Mouse (Mus musculus) kidney, embryonic 15.5 days (tissue): ENCODE results near the gene Polr2l. TPM values are rescaled to one million over a fixed set of nuclear protein-coding genes. Genes with fewer than 3 reads are reported as not detected.

ENCODE experiments used
- ATAC-seq: fragments of 200-750 bp; cut with Nextera tagmentation; replicated peaks from 2 replicates; pipeline ENCODE4 v1.8.0; 2017; ENCODE audit warnings: moderate TSS enrichment; ENCODE audit not compliant: low FRiP score
- H3K27ac ChIP-seq: fragments of 300-500 bp; sonication (generic); 2 replicates; pipeline ENCODE4 v1.5.1; 2015; ENCODE audit warnings: mild to moderate bottlenecking, inconsistent platforms
- H3K27me3 ChIP-seq: fragments of 300-500 bp; sonication (generic); 2 replicates; pipeline ENCODE4 v1.6.1; 2015; ENCODE audit warnings: inconsistent platforms
- H3K36me3 ChIP-seq: fragments of 300-500 bp; sonication (generic); 2 replicates; pipeline ENCODE4 v1.6.1; 2015; ENCODE audit warnings: inconsistent platforms
- H3K4me1 ChIP-seq: fragments of 300-500 bp; sonication (generic); 2 replicates; pipeline ENCODE4 v1.6.1; 2015; ENCODE audit warnings: inconsistent platforms
- H3K4me2 ChIP-seq: fragments of 300-500 bp; sonication (generic); 2 replicates; pipeline ENCODE4 v1.6.1; 2015; ENCODE audit warnings: moderate library complexity, mild to moderate bottlenecking, inconsistent platforms
- H3K4me3 ChIP-seq: fragments of 300-500 bp; sonication (generic); replicated peaks from 2 replicates; pipeline ENCODE4 v1.5.1; 2015; ENCODE audit warnings: mild to moderate bottlenecking, inconsistent platforms
- H3K9ac ChIP-seq: fragments of 300-500 bp; sonication (generic); 2 replicates; pipeline ENCODE4 v1.6.1; 2015; ENCODE audit warnings: mild to moderate bottlenecking, inconsistent platforms
- H3K9me3 ChIP-seq: fragments of 300-500 bp; sonication (generic); replicated peaks from 2 replicates; pipeline ENCODE4 v1.6.1; 2016; ENCODE audit warnings: inconsistent platforms
- WGBS: fragments of 180-500 bp; shearing (Covaris S2); methylation state at CpG from one replicate; pipeline ENCODE4 v1.1.7; 2015; ENCODE audit warnings: mixed read lengths; 5-methylcytosine and 5-hydroxymethylcytosine counted together
- polyA plus RNA-seq: library from polyadenylated mRNA; unstranded; fragments of >200 nt; fragmentation: Nextera tagmentation; extraction: Ambion mirVana; gene quantifications from 2 replicates; pipeline ENCODE4 v1.2.1, GENCODE M21; 2015

Gene Polr2l
- polyA plus RNA-seq, 1 experiment from 2014 or later, result 78.7 TPM

DNA sequence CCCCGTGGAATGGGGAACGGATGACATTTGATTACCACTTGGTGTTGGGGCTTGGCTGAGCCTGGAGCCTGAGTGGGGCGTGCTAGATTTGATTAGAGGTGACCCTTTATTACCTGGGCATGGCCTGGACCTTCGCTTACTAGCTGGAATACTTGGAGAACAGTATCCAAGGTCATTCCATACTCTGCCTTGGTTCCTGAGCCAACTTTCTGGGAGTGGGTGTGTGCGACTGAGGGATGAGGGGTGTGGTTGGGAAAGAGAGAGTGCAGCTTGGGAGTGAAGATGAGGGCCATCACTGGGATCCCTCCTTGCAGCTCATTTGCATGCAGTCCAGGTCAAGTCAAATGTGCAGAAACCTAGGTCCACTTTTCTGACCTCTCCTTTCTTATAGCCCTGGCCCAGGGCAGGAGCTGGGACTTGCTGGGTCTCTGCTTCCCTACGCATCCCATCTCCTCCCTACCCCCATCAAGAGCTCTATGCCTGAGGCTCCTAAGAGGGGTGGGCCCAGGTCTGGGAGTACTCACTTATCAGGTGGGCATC, 8.3 kb upstream of the Polr2l start:
- no peak overlapping the region for H3K4me3 ChIP-seq

DNA sequence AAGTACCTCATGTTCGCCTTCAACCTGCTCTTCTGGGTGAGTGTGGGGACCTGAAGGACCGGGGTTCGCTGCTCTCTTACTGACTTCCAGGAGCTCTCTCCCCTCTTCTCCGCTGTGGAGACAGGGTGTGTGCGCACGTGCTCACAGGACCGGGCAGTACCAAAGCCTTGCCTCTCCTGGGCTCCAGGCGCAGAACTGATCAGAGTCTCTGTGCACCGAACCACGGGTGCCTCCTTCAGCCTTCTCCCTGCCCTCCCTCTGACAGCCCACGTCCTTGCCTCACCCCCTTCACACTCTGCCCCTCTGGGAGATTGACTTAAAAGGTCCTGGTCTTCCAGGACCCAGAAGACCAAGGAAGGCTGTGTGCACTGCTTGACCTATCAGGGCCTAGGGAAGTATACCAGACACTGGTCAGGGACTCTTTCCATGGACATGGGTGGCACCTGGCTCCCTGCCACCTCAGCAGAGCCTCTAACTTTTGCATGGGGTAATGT, 7.6 kb upstream of the Polr2l start:
- H3K4me1 ChIP-seq, result peaks cover 44% of the 10 kb centered on the region
- ATAC-seq, result peak; percentile 7
- peak overlapping the region; percentile 99 for H3K4me2 ChIP-seq
- H3K27me3 ChIP-seq, result peaks cover 16% of the 10 kb centered on the region
- 0 out of 2 replicates have a peak, but pooled peaks cover 4% of the 10 kb centered on the region for H3K36me3 ChIP-seq
- H3K27ac ChIP-seq, result no peak overlapping the region
- H3K9me3 ChIP-seq, result no peaks in the 10 kb centered on the region
- peak overlapping the region; percentile 64 for H3K4me3 ChIP-seq
- H3K9ac ChIP-seq, result peak overlapping the region; percentile 55
- 16% methylated on average over 11 of the region's 11 CpGs for WGBS

More for the DNA sequence above, 8.3 kb upstream of the Polr2l start:
- peaks cover 16% of the 10 kb centered on the region for H3K27me3 ChIP-seq
- ATAC-seq, result no peak
- H3K9me3 ChIP-seq, result no peaks in the 10 kb centered on the region
- H3K36me3 ChIP-seq, result 0 out of 2 replicates have a peak, but pooled peaks cover 4% of the 10 kb centered on the region
- WGBS, result 82% methylated on average over 6 of the region's 6 CpGs
- no peak overlapping the region for H3K9ac ChIP-seq
- H3K4me2 ChIP-seq, result no peak overlapping the region
- H3K27ac ChIP-seq, result no peak overlapping the region
- peaks cover 38% of the 10 kb centered on the region for H3K4me1 ChIP-seq

DNA sequence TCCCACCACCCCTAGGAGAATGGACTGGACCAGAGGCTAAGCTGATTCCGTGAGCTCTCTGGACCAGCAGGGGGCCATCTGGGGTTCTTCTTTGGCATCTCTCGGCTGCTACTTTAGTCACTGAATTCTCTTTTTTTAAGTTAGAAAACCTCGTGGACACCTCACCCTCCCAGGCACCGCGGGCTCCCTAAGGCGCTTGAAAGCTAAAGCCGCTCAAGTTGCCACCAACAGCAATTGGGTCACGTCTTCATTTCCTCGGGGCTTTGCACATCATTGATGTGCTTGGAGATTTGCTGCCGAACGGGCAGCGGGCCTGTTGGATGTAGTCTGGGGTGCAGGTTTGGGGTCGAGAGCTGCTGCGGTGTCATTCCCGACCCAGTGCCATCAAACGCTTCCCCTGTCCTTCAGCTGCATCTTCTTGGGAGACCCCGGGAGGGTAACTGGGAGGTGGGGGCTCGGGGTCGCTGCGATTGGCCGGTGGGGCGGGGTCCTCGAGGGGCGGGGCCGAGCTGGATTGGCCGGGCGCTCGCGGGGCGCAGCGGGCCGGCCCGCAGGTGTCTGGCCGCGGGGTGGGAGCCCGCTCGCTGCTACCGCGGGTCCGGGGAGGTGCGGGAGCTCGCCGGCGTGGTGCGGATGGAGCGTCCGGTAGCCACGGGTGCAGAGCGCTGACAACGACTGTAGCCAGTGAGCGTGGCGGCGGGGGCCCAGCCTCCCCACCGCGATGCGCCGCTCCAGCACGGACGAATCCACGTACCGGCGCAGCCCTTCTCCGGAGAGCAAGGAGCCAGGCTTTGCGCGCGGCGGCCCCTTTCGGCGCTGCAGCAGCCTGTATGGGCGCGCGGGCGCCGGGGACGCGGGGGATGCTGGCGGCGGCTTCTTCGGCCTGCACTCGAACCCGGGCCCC, 6.8 kb upstream of the Polr2l start:
- Histone ChIP-seq H3K4me1 (peaks cover 52% of the 10 kb centered on the region), H3K27me3 (peaks cover 16% of the 10 kb centered on the region), H3K27ac (no peak overlapping the region), H3K4me2 (peak overlapping the region; percentile 99), H3K4me3 (peak overlapping the region; percentile 64), H3K36me3 (0 out of 2 replicates have a peak, but pooled peaks cover 4% of the 10 kb centered on the region), H3K9me3 (no peaks in the 10 kb centered on the region), H3K9ac (peak overlapping the region; percentile 55)
- WGBS, result under 1% methylated on average over 71 of the region's 81 CpGs
- ATAC-seq, result no peak

- H3K9me3 ChIP-seq, result no peaks in the 10 kb centered on the region
- no peak overlapping the region for H3K9ac ChIP-seq
- H3K36me3 ChIP-seq, result no peaks in the 10 kb centered on the region
- peak overlapping the region; percentile 99 for H3K4me2 ChIP-seq
- H3K4me1 ChIP-seq, result peaks cover 60% of the 10 kb centered on the region
- peak overlapping the region; percentile 64 for H3K4me3 ChIP-seq
- H3K27me3 ChIP-seq, result peaks cover 16% of the 10 kb centered on the region
- H3K27ac ChIP-seq, result no peak overlapping the region
- peak; percentile 24 for ATAC-seq
- WGBS, result 8% methylated on average over 10 of the region's 10 CpGs
Observed at GRCm38 (mm10) chr7:141480842-141481497, 6.0 kb upstream of the Polr2l start.

GRCm38 (mm10) chr7:141478270-141478748, 3.4 kb upstream of the Polr2l start:
- Histone ChIP-seq H3K9me3 (no peaks in the 10 kb centered on the region), H3K27me3 (peaks cover 14% of the 10 kb centered on the region), H3K4me2 (peak overlapping the region; percentile 92), H3K4me1 (peaks cover 72% of the 10 kb centered on the region), H3K36me3 (no peaks in the 10 kb centered on the region), H3K9ac (0 out of 2 replicates have a peak overlapping the region, but pooled peaks have one; percentile 21), H3K27ac (peak overlapping the region; percentile 97), H3K4me3 (0 out of 2 replicates have a peak overlapping the region, but pooled peaks have one; percentile 8)
- ATAC-seq, result no peak
- 65% methylated on average over 5 of the region's 5 CpGs for WGBS

DNA sequence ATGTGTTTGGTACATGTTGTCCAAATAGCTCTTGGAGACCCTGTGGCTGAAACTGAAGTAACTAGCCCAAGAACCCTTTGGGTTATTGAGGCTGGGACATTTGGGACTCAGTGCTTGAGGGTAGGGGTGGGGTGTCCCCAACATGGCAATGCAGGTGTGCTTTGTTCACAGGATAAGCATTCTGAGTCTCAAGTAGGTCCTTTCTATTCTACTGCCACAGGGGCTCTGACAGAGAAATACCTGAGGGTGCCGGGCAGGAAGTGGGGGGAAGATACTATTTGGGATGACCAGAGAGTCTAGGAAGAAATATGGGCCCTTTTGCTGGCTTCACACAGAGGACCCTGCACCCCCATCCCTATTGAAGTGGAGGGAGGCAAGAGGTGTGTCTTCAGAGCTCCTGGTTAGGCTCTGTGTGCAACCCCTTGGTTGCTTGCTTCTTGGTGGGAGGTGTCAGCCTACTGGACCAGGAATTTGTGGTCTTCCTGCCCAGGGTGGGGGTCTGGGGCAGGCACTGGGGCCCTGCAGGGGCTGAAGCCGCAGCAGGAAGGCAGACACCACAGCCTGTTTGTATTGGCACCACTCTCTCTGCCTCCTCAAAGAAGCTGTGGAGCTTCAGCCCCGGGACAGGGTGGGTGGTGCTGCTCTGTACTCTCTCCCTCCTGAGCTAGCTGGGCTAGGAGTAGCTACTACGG, 2.8 kb upstream of the Polr2l start:
- peaks cover 73% of the 10 kb centered on the region for H3K4me1 ChIP-seq
- peak overlapping the region; percentile 66; the same call in 1 of the 2 replicates for H3K9ac ChIP-seq

DNA sequence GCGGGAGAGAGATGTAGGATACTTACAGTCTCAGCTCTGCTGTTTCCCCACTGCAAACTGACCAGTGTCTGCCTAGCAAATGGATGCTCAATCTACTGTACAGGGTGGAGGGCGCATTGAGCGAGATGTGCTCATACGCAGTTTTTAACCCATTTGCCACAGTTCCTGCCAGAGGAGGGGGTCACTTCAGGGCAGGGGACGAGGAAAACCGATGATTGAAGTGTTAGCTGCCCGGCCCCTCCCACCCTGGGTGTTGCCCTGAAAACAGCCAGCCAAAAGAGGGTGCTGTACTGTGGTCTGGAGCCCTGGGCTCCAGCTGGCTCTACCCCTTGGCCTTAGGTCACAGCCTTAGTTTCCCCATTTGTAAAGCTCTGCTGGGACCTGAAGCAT, 2.0 kb upstream of the Polr2l start:
- Histone ChIP-seq H3K27me3 (0 out of 2 replicates have a peak, but pooled peaks cover under 1% of the 10 kb centered on the region), H3K27ac (peak overlapping the region; percentile 97), H3K9me3 (no peaks in the 10 kb centered on the region), H3K9ac (peak overlapping the region; percentile 66), H3K4me3 (peak overlapping the region; percentile 66), H3K4me2 (peak overlapping the region; percentile 92), H3K36me3 (peaks cover 10% of the 10 kb centered on the region), H3K4me1 (peaks cover 70% of the 10 kb centered on the region)
- ATAC-seq, result no peak
- WGBS, result 8% methylated on average over 7 of the region's 7 CpGs

More for the DNA sequence above, 2.8 kb upstream of the Polr2l start:
- no peaks in the 10 kb centered on the region for H3K9me3 ChIP-seq
- H3K36me3 ChIP-seq, result peaks cover 2% of the 10 kb centered on the region
- peak overlapping the region; percentile 97 for H3K27ac ChIP-seq
- ATAC-seq, result no peak
- peaks cover 8% of the 10 kb centered on the region for H3K27me3 ChIP-seq
- 46% methylated on average over 4 of the region's 4 CpGs for WGBS
- peak overlapping the region; percentile 66; the same call in 1 of the 2 replicates for H3K4me3 ChIP-seq
- H3K4me2 ChIP-seq, result peak overlapping the region; percentile 92

- 0% methylated on average over 14 of the region's 17 CpGs for WGBS
- Histone ChIP-seq H3K27me3 (no peaks in the 10 kb centered on the region), H3K27ac (peak overlapping the region; percentile 97), H3K9ac (peak overlapping the region; percentile 66), H3K36me3 (peaks cover 15% of the 10 kb centered on the region), H3K4me2 (peak overlapping the region; percentile 92), H3K9me3 (no peaks in the 10 kb centered on the region), H3K4me1 (peaks cover 64% of the 10 kb centered on the region), H3K4me3 (peak overlapping the region; percentile 66)
- ATAC-seq, result peak; percentile 72
Observed at GRCm38 (mm10) chr7:141476226-141476980, 1.5 kb upstream of the Polr2l start.

DNA sequence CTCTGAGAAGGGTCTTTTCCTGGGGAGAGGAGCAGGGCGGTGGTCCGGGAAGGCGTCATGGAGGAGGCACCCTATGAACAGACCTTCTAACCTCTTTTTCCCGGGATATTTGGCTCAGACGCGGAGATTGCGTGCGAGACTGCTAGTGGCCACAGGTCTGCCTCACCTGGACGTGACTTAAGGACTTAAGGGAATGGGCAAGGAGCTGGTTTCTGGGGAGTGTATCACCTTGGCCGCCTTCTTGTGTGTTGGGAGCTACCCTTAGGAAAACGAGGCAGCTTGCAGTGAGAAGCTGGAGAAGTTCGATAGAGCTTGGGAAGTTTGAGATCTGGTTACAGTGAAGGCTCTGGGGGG, 850 bp upstream of the Polr2l start:
- ATAC-seq, result peak; percentile 12; the same call in 1 of the 2 replicates
- 0% methylated on average over 12 of the region's 12 CpGs for WGBS
- Histone ChIP-seq H3K27ac (peak overlapping the region; percentile 97), H3K4me2 (peak overlapping the region; percentile 92), H3K4me1 (peaks cover 58% of the 10 kb centered on the region), H3K4me3 (peak overlapping the region; percentile 66), H3K36me3 (peaks cover 21% of the 10 kb centered on the region), H3K9ac (peak overlapping the region; percentile 66), H3K27me3 (no peaks in the 10 kb centered on the region), H3K9me3 (no peaks in the 10 kb centered on the region)

GRCm38 (mm10) chr7:141474160-141474559, 772 bp downstream of the Polr2l start:
- peaks cover 65% of the 10 kb centered on the region for H3K4me1 ChIP-seq
- peak overlapping the region; percentile 66 for H3K4me3 ChIP-seq
- no peaks in the 10 kb centered on the region for H3K27me3 ChIP-seq
- H3K9ac ChIP-seq, result peak overlapping the region; percentile 66
- H3K4me2 ChIP-seq, result peak overlapping the region; percentile 92
- H3K36me3 ChIP-seq, result peaks cover 35% of the 10 kb centered on the region
- H3K9me3 ChIP-seq, result no peaks in the 10 kb centered on the region
- no peak for ATAC-seq
- WGBS, result 7% methylated on average over 5 of the region's 5 CpGs
- no peak overlapping the region for H3K27ac ChIP-seq
